Mouse (Mus musculus): Measurements from ENCODE around the gene Slc36a2. TPM values are rescaled to one million over a fixed set of nuclear protein-coding genes. Genes with fewer than 3 reads are reported as not detected.
"Not testable (repeated sequence)": the region's sequence is repeated elsewhere in the genome, so short reads cannot be mapped to it uniquely, and the experiment has no call there.

The Slc36a2 gene
- total RNA-seq, 2 experiments from 2014 or later = 11.4 to 22.0 TPM

- DNase-seq = no peak
These were observed 51.7 kb downstream of the Slc36a2 start for GRCm38 (mm10) chr11:55133204-55133603.

GRCm38 (mm10) chr11:55131946-55132345 is 52.9 kb downstream of the Slc36a2 start:
- no peak for DNase-seq

- no peak for DNase-seq
These were observed 53.7 kb downstream of the Slc36a2 start for GRCm38 (mm10) chr11:55131077-55131742.

- no peak for DNase-seq
These were observed 56.5 kb downstream of the Slc36a2 start for GRCm38 (mm10) chr11:55128411-55128810.

GRCm38 (mm10) chr11:55127937-55128336 is 56.9 kb downstream of the Slc36a2 start:
- DNase-seq = no peak

- no peak for DNase-seq
These were observed 58.2 kb downstream of the Slc36a2 start for GRCm38 (mm10) chr11:55126663-55127062.

- DNase-seq = no peak
These were observed 63.4 kb downstream of the Slc36a2 start for GRCm38 (mm10) chr11:55121430-55121829.

- DNase-seq = no peak
These were observed 64.0 kb downstream of the Slc36a2 start for GRCm38 (mm10) chr11:55120821-55121271.

GRCm38 (mm10) chr11:55120279-55120678 is 64.6 kb downstream of the Slc36a2 start:
- no peak for DNase-seq

- DNase-seq = no peak
These were observed 67.8 kb downstream of the Slc36a2 start for GRCm38 (mm10) chr11:55117031-55117430.

GRCm38 (mm10) chr11:55116004-55116403 is 68.9 kb downstream of the Slc36a2 start:
- no peak for DNase-seq

- no peak for DNase-seq
These were observed 70.6 kb downstream of the Slc36a2 start for GRCm38 (mm10) chr11:55114291-55114690.

- DNase-seq = not testable (repeated sequence)
These were observed 71.0 kb downstream of the Slc36a2 start for GRCm38 (mm10) chr11:55113861-55114250.

- DNase-seq = peak; percentile 28 to 66
These were observed 71.5 kb downstream of the Slc36a2 start for GRCm38 (mm10) chr11:55113209-55113860.

- DNase-seq = no peak
These were observed 74.2 kb downstream of the Slc36a2 start for GRCm38 (mm10) chr11:55110566-55111169.

- DNase-seq = no peak
These were observed 75.2 kb downstream of the Slc36a2 start for GRCm38 (mm10) chr11:55109521-55110300.

Other genes with a start within 250 kb of the Slc36a2 start
- 10 to 100 TPM; 26.7 to 32.7 TPM for gene Tnip1, start 222.2 kb downstream of the Slc36a2 start, total RNA-seq (2021)
- gene Anxa6, start 151.6 kb downstream of the Slc36a2 start, total RNA-seq (2021) = 100 to 1,000 TPM; 206 to 210 TPM
- gene Ccdc69, start 106.9 kb downstream of the Slc36a2 start, total RNA-seq (2021) = 1 to 10 TPM; 5.3 to 8.3 TPM
- gene Gm2a, start 87.0 kb downstream of the Slc36a2 start, total RNA-seq (2021) = 10 to 100 TPM in 1 of 2 experiments, 1 to 10 TPM in 1; 9.2 to 13.8 TPM
- not detected for gene Slc36a3, start 33.4 kb downstream of the Slc36a2 start, total RNA-seq (2021)
- gene Slc36a1, start 19.3 kb upstream of the Slc36a2 start, total RNA-seq (2021) = 10 to 100 TPM; 10.3 to 11.8 TPM
- under 1 TPM; 0.13 to 0.15 TPM for gene Fat2, start 151.5 kb upstream of the Slc36a2 start, total RNA-seq (2021)
- gene Sparc, start 238.1 kb upstream of the Slc36a2 start, total RNA-seq (2021) = 100 to 1,000 TPM; 264 to 308 TPM